Mouse (Mus musculus) stomach, embryonic 15.5 days (tissue): ENCODE measurements at regions not wholly inside any gene's neighbourhood (a gene's known extent, or its start where the extent isn't known, plus 50 kb on each side); places are given as distances from the start of the nearest gene placed in this dataset.

ENCODE experiments used
- ATAC-seq: fragments of 200-750 bp; cut with Nextera tagmentation; 2 replicates; pipeline ENCODE4 v1.8.0; 2017; ENCODE audit warnings: low read depth, moderate number of reproducible peaks, moderate TSS enrichment; ENCODE audit not compliant: insufficient read depth, low FRiP score
- H3K27ac ChIP-seq: fragments of 300-500 bp; sonication (generic); 2 replicates; pipeline ENCODE4 v1.5.1; 2015; ENCODE audit warnings: mild to moderate bottlenecking, inconsistent platforms
- H3K27me3 ChIP-seq: fragments of 300-500 bp; sonication (generic); replicated peaks from 2 replicates; pipeline ENCODE4 v1.6.1; 2015; ENCODE audit warnings: inconsistent platforms
- H3K36me3 ChIP-seq: fragments of 300-500 bp; sonication (generic); 2 replicates; pipeline ENCODE4 v1.6.1; 2015; ENCODE audit warnings: inconsistent platforms
- H3K4me1 ChIP-seq: fragments of 300-500 bp; sonication (generic); 2 replicates; pipeline ENCODE4 v1.6.1; 2015; ENCODE audit warnings: inconsistent platforms
- H3K4me2 ChIP-seq: fragments of 300-500 bp; sonication (generic); 2 replicates; pipeline ENCODE4 v1.6.1; 2015; ENCODE audit warnings: mild to moderate bottlenecking, inconsistent platforms
- H3K4me3 ChIP-seq: fragments of 300-500 bp; sonication (generic); replicated peaks from 2 replicates; pipeline ENCODE4 v1.5.1; 2015; ENCODE audit warnings: inconsistent platforms
- H3K9ac ChIP-seq: fragments of 300-500 bp; sonication (generic); 2 replicates; pipeline ENCODE4 v1.6.1; 2015; ENCODE audit warnings: inconsistent platforms
- H3K9me3 ChIP-seq: fragments of 300-500 bp; sonication (generic); 2 replicates; pipeline ENCODE4 v1.6.1; 2016; ENCODE audit warnings: inconsistent platforms
- WGBS: fragments of 180-500 bp; shearing (Covaris S2); methylation state at CpG from one replicate; pipeline ENCODE4 v1.1.7; 2015; 5-methylcytosine and 5-hydroxymethylcytosine counted together

DNA sequence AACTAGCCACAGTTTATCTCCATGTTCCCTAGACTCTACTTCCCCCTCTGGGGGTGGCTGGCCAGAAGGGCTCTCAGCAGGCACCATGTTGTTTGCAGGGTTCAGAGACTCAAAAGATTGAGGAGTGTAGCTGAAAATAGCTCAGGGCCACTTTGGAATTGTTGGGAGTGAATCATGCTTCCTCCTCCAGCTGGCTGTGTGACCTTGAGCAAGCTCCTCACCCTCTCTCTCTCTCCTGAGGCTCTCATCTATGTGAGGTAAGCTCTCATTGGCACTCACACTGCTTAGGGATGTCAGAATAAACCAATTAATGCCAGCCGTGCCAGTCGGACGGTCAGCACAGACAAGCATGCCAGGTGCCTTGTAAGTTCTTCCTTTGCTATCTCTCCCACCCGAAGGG, 228.0 kb downstream of the Sipa1l2 start:
- no peak overlapping the region for H3K27ac ChIP-seq
- H3K4me2 ChIP-seq, result no peak overlapping the region
- no peaks in the 10 kb centered on the region for H3K27me3 ChIP-seq
- H3K9me3 ChIP-seq, result no peaks in the 10 kb centered on the region
- no peak overlapping the region for H3K4me3 ChIP-seq
- 77% methylated on average over 4 of the region's 4 CpGs for whole genome bisulfite sequencing
- ATAC-seq, result no peak
- peaks cover 26% of the 10 kb centered on the region for H3K4me1 ChIP-seq
- no peak overlapping the region for H3K9ac ChIP-seq
- no peaks in the 10 kb centered on the region for H3K36me3 ChIP-seq

- H3K4me3 ChIP-seq, result no peak overlapping the region
- H3K27ac ChIP-seq, result no peak overlapping the region
- WGBS, result 22% methylated on average over 6 of the region's 6 CpGs
- peaks cover 24% of the 10 kb centered on the region for H3K4me1 ChIP-seq
- H3K9me3 ChIP-seq, result no peaks in the 10 kb centered on the region
- no peak overlapping the region for H3K4me2 ChIP-seq
- ATAC-seq, result no peak
- H3K9ac ChIP-seq, result no peak overlapping the region
- H3K27me3 ChIP-seq, result no peaks in the 10 kb centered on the region
- no peaks in the 10 kb centered on the region for H3K36me3 ChIP-seq
Measured at GRCm38 (mm10) chr8:125338222-125338621, 231.4 kb downstream of the Sipa1l2 start.

- no peaks in the 10 kb centered on the region for H3K36me3 ChIP-seq
- H3K4me3 ChIP-seq, result no peak overlapping the region
- H3K9me3 ChIP-seq, result no peaks in the 10 kb centered on the region
- no peak overlapping the region for H3K9ac ChIP-seq
- no peaks in the 10 kb centered on the region for H3K27me3 ChIP-seq
- 21% methylated on average over 18 of the region's 18 CpGs for WGBS
- no peak for ATAC-seq
- H3K27ac ChIP-seq, result no peak overlapping the region
- H3K4me2 ChIP-seq, result peak overlapping the region; percentile 6; the same call in 1 of the 2 replicates
- H3K4me1 ChIP-seq, result peaks cover 20% of the 10 kb centered on the region
Measured at GRCm38 (mm10) chr8:125337444-125338077, 232.0 kb downstream of the Sipa1l2 start.

DNA sequence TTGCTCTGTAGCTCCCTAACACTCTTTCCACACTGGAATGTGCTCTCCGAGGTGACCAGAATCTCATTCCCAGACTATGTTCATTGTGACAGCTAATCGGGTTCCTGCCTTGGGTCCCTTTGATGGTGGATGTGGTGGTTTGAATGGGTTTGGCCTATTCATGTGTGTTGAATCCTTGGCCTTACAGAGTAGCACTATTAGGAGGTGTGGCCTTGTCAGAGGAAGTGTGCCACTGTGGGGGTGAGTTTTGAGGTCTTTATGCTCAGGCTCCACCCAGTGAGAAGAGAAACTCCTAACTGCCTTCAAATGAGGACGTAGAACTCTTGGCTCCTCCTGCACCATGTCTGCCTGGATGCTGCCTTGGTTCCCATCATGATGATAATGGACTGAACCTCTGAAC, 232.8 kb downstream of the Sipa1l2 start:
- Histone ChIP-seq H3K27ac (no peak overlapping the region), H3K36me3 (no peaks in the 10 kb centered on the region), H3K4me1 (peaks cover 17% of the 10 kb centered on the region), H3K27me3 (no peaks in the 10 kb centered on the region), H3K9me3 (no peaks in the 10 kb centered on the region), H3K9ac (no peak overlapping the region), H3K4me3 (no peak overlapping the region), H3K4me2 (no peak overlapping the region)
- WGBS, result 67% methylated on average over 3 of the region's 3 CpGs
- no peak for ATAC-seq

GRCm38 (mm10) chr8:125335575-125336370, 233.8 kb downstream of the Sipa1l2 start:
- Histone ChIP-seq H3K36me3 (no peaks in the 10 kb centered on the region), H3K4me1 (peaks cover 17% of the 10 kb centered on the region), H3K4me3 (no peak overlapping the region), H3K4me2 (no peak overlapping the region), H3K9ac (no peak overlapping the region), H3K27ac (no peak overlapping the region), H3K27me3 (no peaks in the 10 kb centered on the region), H3K9me3 (no peaks in the 10 kb centered on the region)
- no peak for ATAC-seq
- WGBS, result 75% methylated on average over 28 of the region's 28 CpGs

GRCm38 (mm10) chr8:125335171-125335570, 234.4 kb downstream of the Sipa1l2 start:
- no peak for ATAC-seq

GRCm38 (mm10) chr8:125330638-125331037, 239.0 kb downstream of the Sipa1l2 start:
- no peaks in the 10 kb centered on the region for H3K36me3 ChIP-seq
- H3K4me2 ChIP-seq, result no peak overlapping the region
- H3K27me3 ChIP-seq, result no peaks in the 10 kb centered on the region
- H3K4me1 ChIP-seq, result peaks cover 9% of the 10 kb centered on the region; the same call in 1 of the 2 replicates
- no peak overlapping the region for H3K27ac ChIP-seq
- 70% methylated on average over 6 of the region's 6 CpGs for WGBS
- H3K9ac ChIP-seq, result no peak overlapping the region
- no peak overlapping the region for H3K4me3 ChIP-seq
- no peak for ATAC-seq
- no peaks in the 10 kb centered on the region for H3K9me3 ChIP-seq

More at GRCm38 (mm10) chr8:125335171-125335570, 234.4 kb downstream of the Sipa1l2 start:
- Histone ChIP-seq H3K4me2 (no peak overlapping the region), H3K9me3 (no peaks in the 10 kb centered on the region), H3K27ac (no peak overlapping the region), H3K27me3 (no peaks in the 10 kb centered on the region), H3K36me3 (no peaks in the 10 kb centered on the region), H3K4me1 (peaks cover 17% of the 10 kb centered on the region), H3K4me3 (no peak overlapping the region), H3K9ac (no peak overlapping the region)
- 50% methylated on average over 6 of the region's 6 CpGs for WGBS

GRCm38 (mm10) chr8:125328650-125329049, 241.0 kb downstream of the Sipa1l2 start:
- Histone ChIP-seq H3K9me3 (no peaks in the 10 kb centered on the region), H3K4me2 (no peak overlapping the region), H3K4me1 (0 out of 2 replicates have a peak, but pooled peaks cover 4% of the 10 kb centered on the region), H3K36me3 (no peaks in the 10 kb centered on the region), H3K9ac (no peak overlapping the region), H3K4me3 (no peak overlapping the region), H3K27ac (no peak overlapping the region), H3K27me3 (no peaks in the 10 kb centered on the region)
- WGBS, result 77% methylated on average over 4 of the region's 4 CpGs
- ATAC-seq, result no peak

DNA sequence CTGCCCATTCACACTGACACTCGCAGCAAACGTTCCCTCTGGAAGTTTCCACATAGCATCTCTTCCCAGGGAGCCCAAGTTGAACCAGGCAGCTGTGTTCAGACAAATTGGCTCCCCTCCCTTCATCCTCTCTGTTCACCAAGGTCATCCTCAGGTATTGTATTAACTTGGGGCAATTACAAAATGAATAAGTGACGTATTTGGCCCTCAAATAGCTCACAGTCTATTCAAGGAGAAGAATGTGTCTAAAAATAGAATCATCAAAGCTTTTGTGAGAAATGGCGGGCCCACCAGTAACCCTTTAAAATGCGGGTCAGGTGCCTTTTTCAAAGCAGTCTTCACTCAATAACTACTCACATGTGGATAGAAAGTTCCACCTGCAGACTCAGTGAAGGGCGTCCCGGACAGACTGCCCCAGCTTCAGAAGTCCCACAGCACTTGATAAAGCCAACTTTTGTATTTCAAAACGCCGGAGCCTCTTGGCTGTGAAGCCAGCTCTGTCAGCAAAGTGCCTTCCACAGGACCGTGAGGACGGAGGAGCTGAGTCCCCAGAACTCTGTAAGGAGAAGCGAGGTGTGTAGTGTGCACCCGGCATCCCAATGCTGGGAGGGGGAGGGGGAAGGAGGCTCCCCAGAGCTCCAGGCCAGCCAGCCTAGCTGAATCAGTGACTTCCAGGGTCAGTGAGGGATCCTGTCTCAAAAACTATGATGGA, 241.9 kb downstream of the Sipa1l2 start:
- Histone ChIP-seq H3K27me3 (no peaks in the 10 kb centered on the region), H3K36me3 (no peaks in the 10 kb centered on the region), H3K4me1 (0 out of 2 replicates have a peak, but pooled peaks cover 4% of the 10 kb centered on the region), H3K27ac (no peak overlapping the region), H3K4me2 (no peak overlapping the region), H3K4me3 (no peak overlapping the region), H3K9ac (no peak overlapping the region), H3K9me3 (no peaks in the 10 kb centered on the region)
- no peak for ATAC-seq
- 64% methylated on average over 13 of the region's 13 CpGs for WGBS

GRCm38 (mm10) chr8:125327006-125327405, 242.6 kb downstream of the Sipa1l2 start:
- no peaks in the 10 kb centered on the region for H3K36me3 ChIP-seq
- H3K27me3 ChIP-seq, result no peaks in the 10 kb centered on the region
- H3K4me2 ChIP-seq, result no peak overlapping the region
- no peak overlapping the region for H3K4me3 ChIP-seq
- ATAC-seq, result no peak
- no peak overlapping the region for H3K27ac ChIP-seq
- 0 out of 2 replicates have a peak, but pooled peaks cover 4% of the 10 kb centered on the region for H3K4me1 ChIP-seq
- WGBS, result 77% methylated on average over 6 of the region's 6 CpGs
- H3K9ac ChIP-seq, result no peak overlapping the region
- no peaks in the 10 kb centered on the region for H3K9me3 ChIP-seq

DNA sequence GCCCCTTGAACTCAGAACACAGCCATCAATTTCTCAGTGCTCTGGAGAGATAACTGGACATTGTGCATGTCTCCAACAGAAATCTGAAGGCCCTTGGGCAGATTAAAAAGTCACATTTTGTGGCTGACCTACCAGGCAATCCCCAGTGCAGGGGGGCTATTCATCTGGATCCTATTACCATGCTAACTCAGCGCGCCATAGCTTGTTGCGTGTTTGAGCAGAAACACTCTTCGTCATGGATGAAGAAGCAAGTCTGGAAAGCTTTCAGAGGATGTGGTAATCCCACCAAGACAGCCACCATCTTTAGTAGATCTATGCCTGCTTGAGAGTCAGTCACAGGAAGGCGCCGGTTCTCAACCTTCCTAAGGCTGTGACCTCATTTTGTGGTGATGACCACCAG, 243.9 kb downstream of the Sipa1l2 start:
- Histone ChIP-seq H3K27me3 (no peaks in the 10 kb centered on the region), H3K4me1 (0 out of 2 replicates have a peak, but pooled peaks cover 4% of the 10 kb centered on the region), H3K9me3 (no peaks in the 10 kb centered on the region), H3K27ac (no peak overlapping the region), H3K4me3 (no peak overlapping the region), H3K4me2 (no peak overlapping the region), H3K9ac (no peak overlapping the region), H3K36me3 (no peaks in the 10 kb centered on the region)
- ATAC-seq, result no peak
- WGBS, result 90% methylated on average over 6 of the region's 6 CpGs

- Histone ChIP-seq H3K4me3 (no peak overlapping the region), H3K9me3 (no peaks in the 10 kb centered on the region), H3K36me3 (no peaks in the 10 kb centered on the region), H3K27ac (0 out of 2 replicates have a peak overlapping the region, but pooled peaks have one; percentile 1), H3K4me1 (0 out of 2 replicates have a peak, but pooled peaks cover 4% of the 10 kb centered on the region), H3K27me3 (no peaks in the 10 kb centered on the region), H3K9ac (no peak overlapping the region), H3K4me2 (no peak overlapping the region)
- WGBS, result 60% methylated on average over 3 of the region's 3 CpGs
- no peak for ATAC-seq
Measured at GRCm38 (mm10) chr8:125322561-125322960, 247.0 kb downstream of the Sipa1l2 start.
